Mouse (Mus musculus) kidney, postnatal 4 days (tissue): ENCODE measurements at regions not wholly inside any gene's neighbourhood (a gene's known extent, or its start where the extent isn't known, plus 50 kb on each side); places are given as distances from the start of the nearest gene placed in this dataset.

ENCODE experiments used
- DNase-seq, 2 experiments: peaks; one replicate each; pipeline ENCODE4 v3.0.0; 2021; ENCODE audit warnings: mixed read lengths in 2 of 2

DNA sequence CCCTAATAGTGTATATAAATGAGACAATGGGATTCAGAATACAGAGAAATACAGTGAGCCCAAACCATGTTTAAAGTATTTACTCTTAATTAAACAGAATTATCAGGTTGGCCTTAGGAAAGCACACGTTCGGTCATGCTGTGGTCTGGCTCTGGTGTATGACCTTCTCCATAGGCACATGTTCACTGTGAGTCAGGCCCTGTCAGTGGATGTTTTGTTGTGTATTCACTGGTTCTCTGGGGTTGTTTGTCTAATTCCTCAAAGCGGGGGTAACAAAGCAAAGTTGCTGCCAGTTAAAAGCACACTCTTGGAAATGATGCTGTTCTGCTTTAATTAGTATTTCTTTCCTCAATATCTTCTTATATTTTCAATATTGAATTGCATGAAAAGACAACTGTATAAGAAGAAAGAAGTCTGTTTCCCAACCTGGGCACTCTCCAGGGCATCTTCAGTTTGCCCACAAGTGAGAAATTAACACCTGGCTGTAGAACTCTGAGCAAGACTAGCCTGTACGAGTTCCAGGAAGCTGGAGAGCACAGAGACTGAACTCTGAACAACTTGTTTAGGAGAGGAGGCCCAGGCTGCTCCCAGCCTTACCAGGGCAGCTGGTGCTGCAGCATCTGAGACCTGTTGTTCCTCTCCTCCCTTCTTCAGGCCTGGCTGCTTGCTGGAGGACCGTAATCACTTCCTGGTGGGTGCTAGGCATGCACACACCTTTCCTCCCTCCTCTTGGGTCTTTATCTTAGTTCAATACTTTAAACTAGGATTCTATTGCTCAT, 593.1 kb downstream of the Ttll7 start:
- no peak for DNase-seq

GRCm38 (mm10) chr3:147445884-147446283, 593.7 kb downstream of the Ttll7 start:
- DNase-seq = peak in 1 of 2 experiments; percentile 19

- no peak for DNase-seq
Observed at GRCm38 (mm10) chr3:147452176-147452575, 600.0 kb downstream of the Ttll7 start.

DNA sequence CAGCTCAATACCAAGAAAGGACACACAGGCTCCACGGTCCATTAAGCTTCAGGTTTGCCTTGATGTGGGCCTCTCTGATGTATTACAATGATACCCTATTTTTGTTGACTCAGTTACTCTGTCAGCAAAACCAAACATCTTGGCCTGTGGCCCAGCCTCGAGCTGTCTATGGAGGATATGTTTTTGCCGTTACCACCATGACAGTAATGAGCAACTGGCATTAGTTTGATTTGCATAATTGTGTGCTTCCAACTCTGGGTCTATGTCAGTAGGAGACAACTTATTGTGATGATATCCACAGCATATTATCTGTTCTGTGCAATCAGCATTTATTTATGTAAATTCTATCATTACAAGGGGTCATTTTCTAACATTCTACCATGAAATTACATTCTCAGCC, 603.2 kb downstream of the Ttll7 start:
- DNase-seq = no peak

DNA sequence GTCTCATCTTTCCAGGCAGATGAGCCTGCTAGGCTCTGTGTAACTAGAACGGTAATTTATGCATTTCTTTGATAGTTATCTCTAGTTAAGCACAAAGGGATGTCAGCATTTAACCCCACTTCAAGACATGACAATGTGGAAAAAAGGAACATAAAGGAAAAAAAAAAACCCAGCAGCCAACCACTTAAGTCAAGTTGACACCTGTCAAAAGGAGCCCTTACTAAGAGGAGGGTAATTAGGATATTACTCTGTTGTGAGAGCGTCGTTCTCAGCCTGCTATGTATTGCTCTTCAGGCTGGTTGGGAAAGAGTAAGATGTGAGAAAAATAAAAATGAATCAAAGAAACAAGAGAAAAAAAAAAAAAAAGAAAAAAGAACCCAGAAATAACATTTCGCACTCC, 604.1 kb downstream of the Ttll7 start:
- DNase-seq = no peak

GRCm38 (mm10) chr3:147458115-147458514, 605.9 kb downstream of the Ttll7 start:
- peak in 1 of 2 experiments; percentile 7 for DNase-seq

- DNase-seq = no peak
Observed at GRCm38 (mm10) chr3:147479890-147480289, 627.7 kb downstream of the Ttll7 start.
